Mouse (Mus musculus): ENCODE data around the gene Ocrl. TPM values are rescaled to one million over a fixed set of nuclear protein-coding genes. Genes with fewer than 3 reads are reported as not detected.

Gene Ocrl
- polyA plus RNA-seq, 1 experiment, result 5.9 TPM

GRCm38 (mm10) chrX:47971366-47972128 is 59.4 kb downstream of the Ocrl start:
- no peak for DNase-seq (ENCODE audit: low read depth, low spot score)
- WGBS, result 35% methylated on average over 10 of the region's 10 CpGs

GRCm38 (mm10) chrX:47976551-47976950 is 64.4 kb downstream of the Ocrl start:
- 23% methylated on average over 4 of the region's 4 CpGs for WGBS
- DNase-seq (ENCODE audit: low read depth, low spot score), result no peak

- no peak for DNase-seq (ENCODE audit: low read depth, low spot score)
- WGBS, result 91% methylated on average over 5 of the region's 5 CpGs
Measured at GRCm38 (mm10) chrX:47977078-47977477, 64.9 kb downstream of the Ocrl start.

GRCm38 (mm10) chrX:47985000-47985619 is 72.9 kb downstream of the Ocrl start:
- no peak for DNase-seq (ENCODE audit: low read depth, low spot score)
- WGBS, result 22% methylated on average over 19 of the region's 19 CpGs

- WGBS, result 56% methylated on average over 8 of the region's 8 CpGs
- no peak for DNase-seq (ENCODE audit: low read depth, low spot score)
Measured at GRCm38 (mm10) chrX:47988024-47988423, 75.8 kb downstream of the Ocrl start.

GRCm38 (mm10) chrX:47992606-47993005 is 80.4 kb downstream of the Ocrl start:
- whole genome bisulfite sequencing, result 17% methylated on average over 8 of the region's 8 CpGs
- no peak for DNase-seq (ENCODE audit: low read depth, low spot score)

- no peak for DNase-seq (ENCODE audit: low read depth, low spot score)
- 70% methylated on average over 8 of the region's 8 CpGs for WGBS
Measured at GRCm38 (mm10) chrX:47998412-47998811, 86.2 kb downstream of the Ocrl start.

- no peak for DNase-seq (ENCODE audit: low read depth, low spot score)
- 53% methylated on average over 7 of the region's 7 CpGs for WGBS
Measured at GRCm38 (mm10) chrX:48001151-48001550, 89.0 kb downstream of the Ocrl start.

GRCm38 (mm10) chrX:48004786-48005185 is 92.6 kb downstream of the Ocrl start:
- no peak for DNase-seq (ENCODE audit: low read depth, low spot score)

GRCm38 (mm10) chrX:48006062-48006461 is 93.9 kb downstream of the Ocrl start:
- WGBS, result 72% methylated on average over 8 of the region's 8 CpGs

More at GRCm38 (mm10) chrX:48004786-48005185, 92.6 kb downstream of the Ocrl start:
- WGBS, result 35% methylated on average over 1 of the region's 1 CpGs

GRCm38 (mm10) chrX:48011656-48012055 is 99.5 kb downstream of the Ocrl start:
- DNase-seq (ENCODE audit: low read depth, low spot score), result no peak
- 87% methylated on average over 3 of the region's 3 CpGs for WGBS

More at GRCm38 (mm10) chrX:48006062-48006461, 93.9 kb downstream of the Ocrl start:
- DNase-seq (ENCODE audit: low read depth, low spot score), result no peak

Other genes with a start within 250 kb of the Ocrl start
- 0.11 and 0.15 TPM in 2 replicates for gene Smarca1, start 19.4 kb upstream of the Ocrl start, polyA plus RNA-seq (2012; rRNA removed)
- gene Apln, start 122.5 kb downstream of the Ocrl start, polyA plus RNA-seq (2012; rRNA removed), result 0.92 and 1.0 TPM in 2 replicates
- 149 and 213 TPM in 2 replicates for gene Xpnpep2, start 196.3 kb downstream of the Ocrl start, polyA plus RNA-seq (2012; rRNA removed)
- 11.9 and 12.6 TPM in 2 replicates for gene Sash3, start 234.0 kb downstream of the Ocrl start, polyA plus RNA-seq (2012; rRNA removed)

All from large intestine, adult 2 months (tissue).